Mouse (Mus musculus) megakaryocyte progenitor cell, adult 5-6 weeks (primary cell): ENCODE measurements around the gene Zfhx3. TPM values are rescaled to one million over a fixed set of nuclear protein-coding genes. Genes with fewer than 3 reads are reported as not detected.

Experiments used
- ATAC-seq: replicated peaks from 2 replicates; pipeline ENCODE4 v1.8.0; 2016; ENCODE audit warnings: mild to moderate bottlenecking, moderate TSS enrichment, inconsistent platforms; ENCODE audit not compliant: poor library complexity
- total RNA-seq, 2 experiments: library from RNA; stranded (forward) in 1 of 2; stranded (reverse) in 1 of 2; fragments of 157-497, 149-512 nt in 1 of 2; fragments of 200-1000 nt in 1 of 2; gene quantifications; 2 replicates each; pipeline versions ENCODE4 v1.2.3 to v1.2.4; 2015 to 2017

The Zfhx3 gene
- total RNA-seq, 2 experiments from 2014 or later = 0.25 to 1.7 TPM

- ATAC-seq = no peak
Measured at GRCm38 (mm10) chr8:108086913-108087312, 144.5 kb downstream of the Zfhx3 start.

DNA sequence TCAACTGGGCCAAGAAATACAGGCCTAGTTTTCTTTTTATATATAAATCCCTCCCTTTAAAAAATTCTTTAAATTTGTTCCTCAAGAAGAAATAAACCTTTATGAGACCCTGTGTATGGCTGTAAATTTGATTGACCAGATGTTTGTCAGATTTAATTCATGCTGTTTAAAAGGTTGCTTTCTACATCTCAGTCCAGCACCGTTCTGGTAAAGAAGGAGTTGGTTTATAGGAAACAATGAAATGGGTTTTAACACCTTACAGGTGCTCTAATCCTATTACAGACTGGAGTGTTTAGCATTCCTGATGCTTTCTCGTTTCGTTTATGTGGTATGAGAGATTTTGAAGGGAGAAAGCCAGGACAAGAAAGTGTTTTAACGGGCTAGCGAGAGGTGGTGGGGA is 147.2 kb downstream of the Zfhx3 start:
- ATAC-seq = no peak

DNA sequence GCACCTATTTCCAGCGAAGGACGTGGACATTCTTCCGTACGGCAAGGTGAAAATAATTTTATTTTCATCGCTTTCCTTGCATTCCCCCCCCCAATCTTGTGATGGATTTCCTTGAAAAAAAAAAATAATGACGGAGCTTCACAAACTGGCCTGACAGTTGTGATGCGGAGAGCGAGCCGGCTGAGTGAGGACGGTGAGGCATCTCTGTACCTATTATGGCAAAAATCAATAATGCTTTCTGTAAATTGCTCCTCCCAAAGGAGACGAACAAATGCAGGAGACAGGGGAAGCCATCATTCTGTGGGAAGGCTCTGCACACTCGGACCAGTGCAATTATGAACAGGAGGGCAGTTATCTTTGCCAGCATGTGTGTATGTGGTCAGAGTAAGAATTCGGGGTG is 156.2 kb downstream of the Zfhx3 start:
- ATAC-seq = no peak

- ATAC-seq = no peak
Measured at GRCm38 (mm10) chr8:108101131-108101530, 158.7 kb downstream of the Zfhx3 start.

- no peak for ATAC-seq
Measured at GRCm38 (mm10) chr8:108101978-108102865, 159.8 kb downstream of the Zfhx3 start.

DNA sequence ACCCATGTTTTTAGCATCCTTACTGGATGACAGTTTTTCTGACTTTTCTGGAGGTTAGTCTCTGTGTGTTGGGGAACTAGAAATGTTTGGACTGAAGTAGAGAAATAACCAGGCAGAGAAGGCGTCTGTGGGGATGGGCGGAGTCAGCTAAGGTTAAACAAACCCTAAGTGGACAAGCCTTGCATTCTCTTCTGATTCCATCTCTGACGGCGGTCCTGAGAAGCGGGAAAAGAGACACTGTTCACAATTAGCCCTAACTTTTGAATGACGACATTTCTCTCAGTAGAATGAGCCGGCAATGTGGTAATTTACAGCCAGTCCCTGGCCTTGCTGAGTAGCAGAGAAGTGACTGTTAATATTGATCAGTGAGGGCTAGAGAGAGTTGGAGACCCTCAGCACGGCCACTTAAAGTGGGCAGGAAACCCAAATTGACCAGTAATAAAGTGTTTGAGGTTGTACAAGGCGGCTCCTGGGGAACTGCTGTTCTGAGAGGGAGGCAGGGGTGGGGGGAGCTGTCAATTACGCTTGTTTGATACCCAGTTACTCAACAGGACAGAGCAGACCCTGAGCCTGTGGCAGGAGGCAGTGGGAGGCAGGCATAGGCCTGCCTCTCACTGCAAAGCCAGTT is 162.1 kb downstream of the Zfhx3 start:
- ATAC-seq = no peak

DNA sequence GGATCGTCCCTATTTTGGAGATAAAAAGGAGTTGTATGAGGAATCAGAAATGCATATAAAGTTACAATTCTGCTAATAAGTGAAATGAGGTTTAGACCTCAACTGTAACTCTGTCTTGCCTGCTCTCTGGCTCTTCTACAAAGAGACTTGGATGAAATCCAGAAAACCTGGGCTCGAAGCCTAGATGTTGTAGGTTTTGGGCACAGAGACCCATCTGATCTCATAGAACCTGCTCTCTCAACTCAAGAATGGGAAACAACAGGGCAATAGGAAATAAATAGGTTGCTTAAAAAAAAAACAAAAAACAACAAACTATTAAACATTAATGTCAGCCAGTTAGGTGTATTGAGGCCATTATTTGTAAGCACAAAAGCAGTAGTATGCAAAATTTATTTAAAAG is 182.6 kb downstream of the Zfhx3 start:
- ATAC-seq = no peak

DNA sequence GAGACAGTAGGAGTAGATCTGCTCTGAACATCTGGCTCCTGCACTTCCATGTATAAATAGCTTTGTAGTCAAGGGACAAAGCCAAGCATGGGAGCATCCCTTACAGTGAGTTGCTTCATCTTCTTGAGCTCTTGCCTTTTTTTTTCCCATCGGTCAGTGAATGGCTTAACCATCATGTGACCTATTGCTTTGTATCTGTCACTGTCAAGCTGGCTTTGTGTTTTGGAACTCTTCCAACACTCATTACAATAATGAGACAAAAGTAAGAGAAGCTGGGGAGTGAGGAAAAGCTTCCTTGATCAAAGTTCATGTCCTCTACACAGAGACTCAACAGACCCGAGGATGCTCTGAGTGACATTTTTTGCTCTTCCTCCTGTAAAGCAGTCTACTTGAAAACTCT is 183.0 kb downstream of the Zfhx3 start:
- no peak for ATAC-seq

- ATAC-seq = no peak
Measured at GRCm38 (mm10) chr8:108146536-108146935, 204.1 kb downstream of the Zfhx3 start.

GRCm38 (mm10) chr8:108148599-108149249 is 206.3 kb downstream of the Zfhx3 start:
- ATAC-seq = no peak

- ATAC-seq = no peak
Measured at GRCm38 (mm10) chr8:108170804-108171203, 228.4 kb downstream of the Zfhx3 start.

- no peak for ATAC-seq
Measured at GRCm38 (mm10) chr8:108183296-108183695, 240.9 kb downstream of the Zfhx3 start.

DNA sequence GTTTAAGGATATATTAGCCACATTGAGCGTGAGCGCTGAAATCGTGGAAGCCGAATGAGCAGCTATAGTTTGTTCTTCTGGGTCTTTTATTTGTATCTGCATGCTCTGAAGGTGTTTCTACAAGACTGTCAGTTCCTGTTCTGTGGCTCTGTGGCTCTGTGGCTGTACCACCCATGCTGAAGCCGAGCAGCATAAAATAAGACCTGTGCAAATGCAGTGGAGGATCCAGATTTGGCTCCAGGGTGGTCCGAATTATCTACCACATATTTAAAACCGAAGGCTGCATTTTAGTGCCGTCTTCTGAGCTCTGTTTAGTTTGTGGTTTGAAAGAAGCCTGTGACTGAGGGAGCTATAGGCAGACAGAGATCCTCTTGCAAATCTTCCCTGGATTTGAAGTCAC is 241.5 kb downstream of the Zfhx3 start:
- no peak for ATAC-seq

GRCm38 (mm10) chr8:108186289-108186688 is 243.8 kb downstream of the Zfhx3 start:
- no peak for ATAC-seq

GRCm38 (mm10) chr8:108188044-108188443 is 245.6 kb downstream of the Zfhx3 start:
- ATAC-seq = no peak

DNA sequence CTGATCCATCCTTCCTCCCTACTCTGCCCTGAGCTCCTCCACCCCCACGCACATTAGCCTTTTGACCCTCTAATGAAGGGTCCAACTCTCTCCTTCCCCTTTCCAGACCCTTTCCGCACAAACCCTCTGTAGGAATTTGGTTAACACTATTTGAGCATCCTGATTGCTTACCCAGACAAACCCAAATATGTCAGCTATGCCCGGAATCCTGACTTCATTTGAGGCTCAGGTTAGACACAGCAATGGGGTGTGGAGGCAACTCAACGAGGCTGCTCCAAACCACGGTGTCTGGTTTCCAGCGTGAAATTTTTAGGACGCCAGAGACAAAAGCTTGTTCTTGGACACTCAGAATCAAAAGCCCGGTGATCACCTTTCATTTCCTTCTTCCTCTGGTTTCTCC is 252.1 kb downstream of the Zfhx3 start:
- no peak for ATAC-seq

DNA sequence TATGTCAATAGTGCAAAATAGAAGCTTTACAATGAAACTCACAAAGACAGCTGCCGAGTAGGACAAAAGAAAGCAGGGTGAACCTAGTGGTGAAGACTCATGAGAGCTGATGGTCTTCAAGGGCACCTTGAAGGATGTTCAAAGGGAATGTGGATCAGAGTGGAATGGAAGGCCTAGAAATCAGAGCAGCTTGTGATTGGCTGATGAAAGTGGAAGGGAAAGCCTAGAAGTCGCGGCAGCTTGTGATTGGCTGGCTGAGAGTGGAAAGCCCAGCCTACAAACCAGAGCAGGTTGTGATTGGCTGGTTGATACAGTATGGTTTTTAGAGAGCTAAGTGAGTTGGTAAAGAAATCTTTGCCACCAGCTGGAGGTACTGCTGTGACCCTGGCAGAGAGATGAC is 272.6 kb downstream of the Zfhx3 start:
- no peak for ATAC-seq

DNA sequence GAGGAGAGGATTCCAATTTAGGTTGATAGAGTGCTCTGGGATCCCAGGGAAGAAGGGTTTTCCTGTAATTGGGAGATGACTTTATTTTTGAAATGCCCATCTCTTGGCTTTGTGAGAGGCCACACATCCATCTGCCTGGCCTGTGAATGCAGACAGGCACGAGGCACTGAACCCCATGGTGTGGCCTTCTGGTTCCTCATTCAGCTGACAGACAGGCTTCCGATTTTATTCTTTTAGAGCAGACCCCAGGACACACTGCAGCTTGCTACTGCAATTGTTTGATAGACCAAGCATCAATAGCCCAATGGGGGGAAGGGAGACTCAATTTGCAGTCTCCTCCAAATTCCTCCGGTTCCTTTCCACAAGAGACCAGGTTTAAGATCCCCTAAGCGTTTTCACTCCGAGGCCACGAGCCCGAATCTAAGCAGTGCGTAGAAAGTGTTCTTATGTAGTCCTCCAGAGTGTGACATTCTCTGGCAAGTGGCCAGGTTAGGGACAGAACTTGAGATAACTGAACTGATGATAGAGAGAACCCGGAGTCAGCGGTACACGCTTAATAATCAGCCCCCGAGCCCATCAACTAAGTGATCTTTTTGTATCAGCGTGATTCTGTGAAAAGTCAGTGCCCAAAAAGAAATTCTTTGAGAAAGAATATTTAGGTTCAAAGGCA is 275.9 kb downstream of the Zfhx3 start:
- ATAC-seq = no peak

DNA sequence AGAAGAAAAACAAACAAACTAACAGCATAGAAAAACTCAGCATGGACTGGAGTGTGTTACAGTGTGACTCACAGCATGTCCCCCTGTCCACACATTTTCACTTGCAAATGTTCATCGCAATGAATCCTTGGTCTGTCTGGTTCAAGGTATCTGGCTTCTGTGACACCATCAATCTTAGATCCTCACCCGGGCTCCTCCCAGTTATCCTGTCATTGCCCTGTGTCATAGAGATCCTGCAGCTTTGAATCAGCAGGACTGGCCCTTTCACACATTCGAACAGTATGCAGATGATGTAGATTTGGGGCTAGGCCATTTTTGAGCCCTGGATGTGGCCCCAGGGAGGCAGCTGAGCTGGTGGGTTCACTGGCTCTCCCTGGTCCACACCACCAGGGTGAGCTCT is 278.1 kb downstream of the Zfhx3 start:
- no peak for ATAC-seq

GRCm38 (mm10) chr8:108222091-108222490 is 279.6 kb downstream of the Zfhx3 start:
- no peak for ATAC-seq

DNA sequence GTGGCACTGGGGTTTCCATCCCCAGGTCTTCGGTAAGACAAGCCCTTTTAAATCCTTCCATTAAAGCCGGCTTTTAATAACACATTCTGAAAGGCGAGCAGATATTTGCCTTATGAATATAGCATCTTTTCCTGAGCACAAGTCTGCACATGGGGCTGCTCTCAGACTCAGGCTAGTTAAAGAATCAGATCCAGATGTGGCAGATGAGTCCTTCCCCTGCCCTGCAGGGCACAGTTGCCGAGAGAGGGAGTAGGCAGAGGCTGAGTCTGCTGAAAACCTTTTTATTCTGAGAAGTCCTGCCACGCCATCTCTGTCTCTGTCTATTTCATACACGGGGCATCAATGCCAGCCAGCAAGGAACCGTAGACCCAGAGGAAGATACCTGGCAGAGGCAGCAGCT is 289.9 kb downstream of the Zfhx3 start:
- ATAC-seq = no peak
